Mouse (Mus musculus) urinary bladder, postnatal 14 days (tissue): ENCODE data around the gene Kcnj9.
A peak's percentile ranks its signal among the peaks of the same experiment; 100 is the strongest.

Source experiments
- DNase-seq: peaks from one replicate; pipeline ENCODE4 v3.0.0; 2021; ENCODE audit warnings: low spot score

The Kcnj9 gene

DNA sequence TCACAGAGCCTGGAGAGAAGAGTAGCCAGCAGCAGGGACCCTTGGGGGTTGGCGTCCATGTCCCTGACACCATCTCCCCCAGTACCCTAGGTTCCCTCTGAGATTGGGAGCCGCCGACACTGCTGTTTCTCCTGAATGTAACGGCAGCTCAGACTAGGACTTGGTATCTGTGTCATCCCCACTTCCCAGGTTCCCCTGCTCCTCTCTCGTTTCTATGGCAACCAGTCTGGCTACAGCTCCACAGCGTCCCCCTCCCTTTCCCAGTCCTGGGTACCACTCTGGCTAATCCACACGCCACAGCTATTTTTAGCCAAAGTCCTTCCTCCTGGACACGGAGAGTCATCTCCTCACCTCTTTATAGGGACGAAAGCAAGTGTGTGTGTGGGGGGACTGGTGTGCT is at the start of gene Kcnj9:
Gene Kcnj9 (minus strand): TSS at position 188 of the 400 bp plus-strand sequence.
- no peak for DNase-seq

- DNase-seq: no peak
Measured at GRCm38 (mm10) chr1:172376758-172377458, 47.8 kb upstream of the Kcnj9 start.

DNA sequence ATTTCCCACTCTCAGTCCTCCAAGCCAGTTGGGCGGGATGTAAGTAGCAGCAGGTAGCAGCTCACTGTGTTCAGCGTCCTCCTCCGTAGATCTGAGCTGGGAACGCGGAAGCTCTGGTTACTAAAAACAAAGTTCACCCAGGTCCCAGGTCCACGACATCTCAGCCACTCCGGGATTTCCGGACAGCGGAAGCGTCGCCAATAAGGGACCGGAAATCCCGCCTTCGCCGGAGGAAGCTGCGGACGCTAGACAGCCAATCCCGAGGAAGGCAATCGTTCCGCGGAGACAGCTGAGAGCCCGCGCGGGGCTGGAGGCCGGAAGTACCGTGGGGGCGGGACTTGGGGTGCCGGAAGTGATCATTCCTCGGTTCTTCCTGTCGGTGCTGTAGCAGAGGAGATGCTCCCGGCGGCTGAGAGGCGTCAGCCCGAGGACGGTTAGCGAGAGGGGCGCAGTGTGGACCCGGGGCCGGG is 47.1 kb upstream of the Kcnj9 start, which contains the start of gene Pigm:
Gene Pigm (plus strand): TSS at position 349 of the 470 bp plus-strand sequence.
- DNase-seq: peak; percentile 99

- peak; percentile 22 for DNase-seq
Measured at GRCm38 (mm10) chr1:172368768-172369418, 39.8 kb upstream of the Kcnj9 start.

- DNase-seq: peak; percentile 21
Measured at GRCm38 (mm10) chr1:172364684-172365083, 35.6 kb upstream of the Kcnj9 start.

- no peak for DNase-seq
Measured at GRCm38 (mm10) chr1:172358341-172358740, 29.2 kb upstream of the Kcnj9 start.

DNA sequence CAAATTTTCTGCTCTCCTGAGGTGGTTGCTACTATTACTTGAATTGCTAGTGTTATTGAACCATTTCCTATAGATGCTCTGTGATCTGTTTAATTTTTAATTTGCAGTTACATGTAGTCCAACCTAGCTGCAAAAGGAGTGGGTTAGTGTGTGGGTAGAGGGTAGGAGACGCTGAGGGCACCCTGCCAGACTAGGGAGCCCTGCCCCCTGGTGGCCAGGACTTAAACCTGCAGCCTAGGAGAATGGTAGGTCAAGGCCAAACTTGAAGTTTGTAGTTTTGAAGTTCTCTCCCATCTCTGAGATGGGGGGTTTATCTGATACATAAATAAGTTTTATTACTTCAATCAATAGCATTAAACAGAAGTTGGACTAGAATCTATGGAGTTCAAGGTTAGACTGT is 28.4 kb upstream of the Kcnj9 start:
- peak; percentile 49 for DNase-seq

- DNase-seq: no peak
Measured at GRCm38 (mm10) chr1:172355336-172355735, 26.2 kb upstream of the Kcnj9 start.

GRCm38 (mm10) chr1:172352453-172352852 is 23.3 kb upstream of the Kcnj9 start:
- DNase-seq: no peak

DNA sequence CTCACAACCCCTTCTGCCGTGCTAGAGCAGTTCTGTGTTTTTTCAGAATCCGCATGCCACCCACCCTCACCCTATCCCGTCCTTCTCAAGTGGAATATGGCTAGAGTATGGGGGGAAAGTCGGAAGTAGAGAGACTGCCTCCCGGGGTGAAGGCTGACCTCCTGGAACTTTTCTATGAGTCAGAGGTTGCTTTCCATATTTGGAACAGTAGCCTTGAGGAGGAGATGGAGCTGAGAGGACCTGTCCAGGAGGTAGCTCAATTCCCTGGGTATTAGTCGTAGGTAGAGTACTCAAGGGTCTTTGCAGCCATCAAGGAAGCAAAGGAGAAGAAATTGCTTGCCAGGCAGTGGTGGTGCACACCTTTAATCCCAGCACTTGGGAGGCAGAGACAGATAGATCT is 22.9 kb upstream of the Kcnj9 start:
- DNase-seq: no peak

DNA sequence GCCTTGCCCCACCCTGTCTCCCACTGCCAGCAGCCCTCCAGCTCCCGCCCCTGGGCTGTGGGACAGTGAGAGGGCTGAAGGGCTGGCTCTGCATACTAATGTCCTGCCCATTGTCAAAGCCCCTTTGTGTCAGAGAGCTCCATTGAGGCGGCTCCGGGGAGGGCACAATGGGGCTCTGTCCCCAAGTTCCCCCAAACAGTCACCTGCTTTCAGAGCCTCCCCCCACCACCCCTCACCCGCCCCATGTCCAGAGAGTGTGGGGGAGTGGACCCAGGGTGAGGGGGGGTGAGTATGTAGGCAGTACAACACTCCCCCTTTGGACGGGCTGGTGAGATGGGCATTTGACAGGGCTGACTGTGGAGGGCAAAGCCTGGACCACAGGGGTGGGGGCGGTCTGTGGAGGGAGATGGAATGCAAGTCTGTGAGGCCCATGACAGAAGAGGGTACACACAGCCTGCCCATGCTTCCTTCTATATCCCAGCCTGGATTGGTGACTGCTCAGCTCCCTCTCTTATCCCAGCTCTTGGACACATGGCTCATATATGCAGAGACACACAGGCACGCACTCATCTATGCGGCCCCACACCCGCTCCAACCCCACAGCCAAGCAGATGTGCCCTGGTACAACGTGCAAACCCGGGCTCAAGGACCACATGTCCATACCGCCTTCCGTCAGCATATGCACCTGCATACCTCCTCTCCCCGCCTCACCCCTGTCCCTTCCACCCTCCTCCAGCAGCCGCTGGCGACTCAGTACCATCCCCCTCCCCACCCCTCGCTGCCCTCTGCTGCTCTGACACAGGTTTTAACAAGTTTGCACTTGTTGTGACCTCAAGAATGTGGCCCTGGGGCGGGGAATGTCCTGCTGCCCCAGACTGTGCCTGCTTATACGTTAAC is 21.0 kb upstream of the Kcnj9 start:
- DNase-seq: peak; percentile 51

- no peak for DNase-seq
Measured at GRCm38 (mm10) chr1:172349504-172349903, 20.4 kb upstream of the Kcnj9 start.

DNA sequence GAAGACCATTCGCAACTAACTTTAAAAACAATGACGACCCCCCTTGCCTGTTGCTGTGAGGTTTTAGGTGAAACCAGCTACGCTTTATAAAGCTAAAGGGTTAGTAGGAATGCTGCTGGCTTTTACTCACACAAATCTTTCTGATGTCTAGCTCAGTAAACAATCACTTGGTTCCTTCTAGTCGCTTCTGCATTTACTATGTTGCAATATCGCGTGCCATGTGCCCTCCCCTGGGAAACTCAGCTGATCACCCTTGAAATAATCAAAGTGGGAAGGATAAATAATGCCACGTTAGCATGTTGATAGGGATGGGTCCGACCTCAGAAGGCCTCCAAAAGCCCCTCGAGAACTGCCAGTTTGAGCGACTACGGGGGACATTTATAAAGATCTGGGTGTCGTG is 18.3 kb upstream of the Kcnj9 start:
- no peak for DNase-seq

DNA sequence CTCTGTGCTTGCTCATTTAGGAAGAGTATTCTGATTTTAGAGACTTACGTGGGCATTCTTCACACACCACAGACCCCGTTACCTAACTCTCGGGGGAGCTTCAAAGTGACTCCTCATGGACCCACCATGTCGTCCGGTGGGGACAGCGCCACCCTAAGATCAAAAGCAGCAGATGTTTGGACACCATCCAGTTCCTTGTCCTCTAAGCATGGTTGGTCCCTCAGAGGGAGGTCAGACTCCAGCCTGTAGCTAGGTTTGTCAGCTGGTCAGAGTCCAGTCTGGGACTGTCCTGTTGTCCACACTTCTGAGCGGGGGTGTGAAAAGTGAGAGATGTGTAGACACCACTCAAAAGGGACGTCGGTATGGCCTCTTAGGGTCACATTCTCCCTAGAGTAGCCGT is 17.6 kb upstream of the Kcnj9 start:
- no peak for DNase-seq

DNA sequence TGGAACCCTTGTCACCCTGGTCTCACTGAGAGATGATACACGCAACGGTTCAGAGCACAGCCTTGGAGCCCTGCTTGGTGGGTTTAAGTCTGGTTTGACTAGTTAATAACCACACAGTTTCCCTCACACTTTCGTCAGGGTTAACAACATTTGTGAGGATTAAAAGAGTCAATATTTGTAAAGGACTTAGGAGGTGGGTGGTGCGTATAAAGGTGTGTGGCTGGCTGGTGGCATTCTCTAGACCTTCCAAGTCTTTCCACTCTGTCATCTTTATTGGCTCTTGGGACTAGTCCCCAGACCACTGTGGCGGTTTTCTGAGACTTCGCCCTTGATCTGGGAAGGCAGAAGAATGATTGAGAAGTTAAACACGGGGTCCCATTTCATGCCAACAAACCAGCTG is 15.7 kb upstream of the Kcnj9 start:
- no peak for DNase-seq

DNA sequence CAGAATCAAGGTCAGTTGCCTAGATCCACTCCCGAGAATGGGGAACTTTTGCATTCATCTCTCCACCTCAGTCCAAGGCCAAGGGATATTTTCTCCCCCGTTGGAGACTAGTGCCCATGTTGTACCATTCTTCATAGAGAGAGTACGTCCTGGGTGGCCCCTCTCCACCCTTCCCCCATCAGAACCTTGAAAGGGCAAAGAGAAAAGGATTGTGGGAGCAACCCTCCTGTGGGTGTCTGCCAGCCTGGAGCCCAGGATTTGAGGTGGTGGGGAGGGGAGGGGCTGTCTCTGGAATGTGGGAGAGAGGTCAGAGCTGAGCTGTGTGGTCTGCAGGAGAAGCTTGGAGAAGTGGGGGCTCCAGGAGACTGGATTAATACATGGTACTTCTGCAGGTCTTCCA is 14.8 kb upstream of the Kcnj9 start:
- no peak for DNase-seq

DNA sequence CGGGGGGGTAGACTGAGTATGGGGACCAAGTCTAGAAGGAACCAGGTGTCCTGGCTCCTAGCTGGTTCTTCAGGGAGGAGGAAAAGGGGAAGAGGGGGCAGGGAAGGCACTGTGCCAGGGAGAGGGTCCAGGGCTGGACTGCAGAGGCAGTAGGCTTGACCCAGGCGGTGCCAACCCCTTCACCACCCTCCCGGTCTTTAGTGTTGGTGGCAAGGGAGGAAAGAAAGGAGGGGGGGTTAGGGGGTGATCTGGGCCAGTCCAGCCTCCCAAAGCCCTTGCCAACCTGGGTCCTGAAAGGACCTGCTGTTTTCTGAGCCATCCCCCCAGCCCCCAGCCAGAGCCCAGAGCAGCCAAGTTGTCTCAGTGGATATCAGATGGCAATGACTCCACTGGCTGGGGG is 13.6 kb upstream of the Kcnj9 start:
- no peak for DNase-seq

GRCm38 (mm10) chr1:172341386-172341785 is 12.3 kb upstream of the Kcnj9 start:
- DNase-seq: no peak

DNA sequence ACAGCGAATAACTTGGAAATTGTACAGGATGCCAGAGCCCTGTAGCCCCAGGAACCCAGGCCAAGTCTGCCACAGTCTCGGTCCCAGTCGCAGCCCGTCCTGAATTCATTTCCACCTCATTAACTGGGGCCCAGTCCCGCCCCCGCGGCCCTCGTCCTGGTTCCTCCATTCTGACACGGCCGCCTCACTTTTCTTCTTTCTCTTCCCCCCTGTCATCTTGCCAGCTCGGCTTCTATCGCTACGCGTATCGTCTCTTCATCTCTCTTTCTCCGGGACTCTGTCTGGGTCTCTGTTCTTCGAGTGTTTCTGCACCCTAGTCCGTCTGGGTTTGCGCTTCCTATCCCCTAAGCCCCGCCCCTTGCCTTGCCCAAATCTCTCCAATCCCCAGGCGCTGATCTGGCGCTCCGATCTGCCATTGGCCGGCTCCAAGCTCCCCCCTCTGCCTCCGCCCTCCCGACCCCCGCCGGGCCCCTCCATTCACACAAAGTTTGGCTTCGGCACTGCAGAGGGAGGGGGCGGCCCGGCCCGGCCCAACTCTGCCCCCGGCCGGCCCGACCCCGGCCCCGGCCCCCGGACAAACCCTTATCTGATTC is 11.7 kb upstream of the Kcnj9 start, which contains the start of gene Kcnj10:
Gene Kcnj10 (plus strand): TSS at position 482 of the 593 bp plus-strand sequence.
- peak; percentile 75 for DNase-seq

GRCm38 (mm10) chr1:172337411-172338185 is 8.5 kb upstream of the Kcnj9 start:
- no peak for DNase-seq

GRCm38 (mm10) chr1:172335804-172336203 is 6.7 kb upstream of the Kcnj9 start:
- no peak for DNase-seq
